Mouse (Mus musculus) right cerebral cortex, postnatal 25 days (tissue): ENCODE measurements around the gene Ampd2.

Source experiments
- DNase-seq: peaks from one replicate; pipeline ENCODE4 v3.0.0; 2022

Gene Ampd2

GRCm38 (mm10) chr3:108094146-108094545 is 7.7 kb upstream of the Ampd2 start:
- DNase-seq, result no peak

- no peak for DNase-seq
Measured at GRCm38 (mm10) chr3:108093306-108093705, 6.9 kb upstream of the Ampd2 start.

DNA sequence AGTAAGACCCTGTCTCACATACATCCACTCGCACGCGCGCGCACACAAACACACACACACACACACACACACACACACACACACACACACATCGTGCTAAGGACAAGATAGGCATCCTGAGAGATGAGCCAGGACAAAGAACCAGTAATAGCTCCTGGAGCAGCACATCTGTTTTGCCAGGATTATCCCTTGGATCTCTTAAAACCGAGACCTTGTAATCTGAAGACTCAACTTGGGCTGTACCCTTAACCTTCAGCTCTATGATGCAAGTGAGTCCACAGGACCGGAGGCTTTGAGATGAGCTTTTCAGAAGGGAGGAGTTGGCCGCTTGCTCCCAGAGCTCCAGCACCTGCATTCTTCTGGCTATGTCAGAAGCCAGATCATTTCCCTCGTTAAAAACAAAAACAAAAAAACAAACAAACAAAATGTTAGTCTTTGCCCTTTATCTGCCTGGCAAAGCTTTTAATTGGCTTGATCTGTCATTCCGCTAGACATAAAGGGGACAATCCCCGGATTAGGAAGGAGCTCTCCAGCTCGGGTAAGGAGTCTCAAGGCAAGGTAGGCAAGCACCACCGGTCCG is 6.2 kb upstream of the Ampd2 start, which contains the start of gene Gnat2:
Gnat2 (plus strand) TSS at position 254 of the 580 bp plus-strand sequence.
- DNase-seq, result no peak

GRCm38 (mm10) chr3:108092030-108092429 is 5.6 kb upstream of the Ampd2 start:
- no peak for DNase-seq

DNA sequence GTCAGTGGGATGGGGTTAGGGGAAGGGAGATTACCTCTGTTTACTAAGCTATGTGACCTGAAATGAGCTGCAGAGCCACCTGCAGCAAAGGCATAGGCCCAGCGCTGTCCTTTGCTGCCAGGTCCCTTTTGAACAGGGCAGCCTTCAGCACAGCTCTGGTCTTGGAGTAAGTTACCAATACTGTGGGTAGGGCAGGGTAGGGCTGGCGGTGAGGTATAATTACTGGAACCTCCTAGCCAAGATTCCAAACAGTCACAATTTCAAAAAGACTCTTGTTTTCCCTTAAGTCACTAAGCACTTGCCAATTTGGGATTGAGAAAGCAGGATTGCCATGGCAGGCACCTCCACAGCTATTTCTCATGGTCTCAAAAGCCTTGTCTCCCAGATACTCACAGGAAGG is 4.1 kb upstream of the Ampd2 start:
- DNase-seq, result no peak

GRCm38 (mm10) chr3:108089916-108090315 is 3.5 kb upstream of the Ampd2 start:
- no peak for DNase-seq

DNA sequence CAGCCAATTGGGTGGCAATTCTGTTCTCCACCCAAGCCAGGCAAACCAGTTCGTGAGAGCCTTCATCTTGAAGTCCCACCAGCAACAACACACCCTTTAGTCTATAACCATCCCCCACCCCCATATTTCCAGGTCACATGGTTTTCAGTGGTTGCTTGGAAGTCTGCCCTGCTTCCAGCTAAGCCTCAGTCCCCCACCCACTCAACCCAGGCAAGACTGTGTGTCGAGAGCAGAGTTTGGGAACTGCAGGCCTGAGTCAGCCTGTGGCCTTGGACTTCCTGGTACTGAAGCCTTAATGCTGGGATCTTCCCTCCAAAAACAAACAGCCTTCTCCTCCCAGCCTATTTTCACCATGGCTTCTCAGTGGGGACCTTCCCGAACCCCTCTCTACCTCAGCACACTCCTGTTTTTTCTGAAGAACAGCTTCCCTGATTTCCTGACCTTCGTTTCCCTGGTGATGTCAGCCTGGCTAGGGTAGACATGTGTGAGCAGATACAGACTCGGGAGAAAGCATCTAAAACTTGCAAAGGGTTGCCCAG is 2.5 kb upstream of the Ampd2 start:
- DNase-seq, result no peak

DNA sequence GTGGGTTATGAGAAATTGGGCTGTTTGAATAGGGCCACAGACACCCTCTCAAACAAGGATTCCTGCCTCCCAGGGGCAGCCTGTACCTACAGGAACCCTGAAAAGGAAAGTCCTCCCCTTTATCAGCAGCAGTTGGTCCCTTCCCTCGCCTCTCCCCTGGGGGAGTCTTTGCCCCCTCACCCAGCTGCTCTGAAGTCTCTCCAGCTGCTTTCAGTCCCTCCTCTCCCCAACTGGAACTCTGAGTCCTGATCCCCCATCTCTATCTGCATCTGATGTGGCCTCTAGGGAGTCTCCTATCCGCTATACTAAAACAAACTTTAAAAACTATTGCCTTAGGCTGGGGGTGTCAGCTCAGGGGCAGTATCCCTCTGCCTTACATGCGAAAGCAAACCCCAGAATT is 878 bp upstream of the Ampd2 start:
- DNase-seq, result no peak

GRCm38 (mm10) chr3:108085721-108086469 is 556 bp downstream of the Ampd2 start:
- DNase-seq, result no peak

DNA sequence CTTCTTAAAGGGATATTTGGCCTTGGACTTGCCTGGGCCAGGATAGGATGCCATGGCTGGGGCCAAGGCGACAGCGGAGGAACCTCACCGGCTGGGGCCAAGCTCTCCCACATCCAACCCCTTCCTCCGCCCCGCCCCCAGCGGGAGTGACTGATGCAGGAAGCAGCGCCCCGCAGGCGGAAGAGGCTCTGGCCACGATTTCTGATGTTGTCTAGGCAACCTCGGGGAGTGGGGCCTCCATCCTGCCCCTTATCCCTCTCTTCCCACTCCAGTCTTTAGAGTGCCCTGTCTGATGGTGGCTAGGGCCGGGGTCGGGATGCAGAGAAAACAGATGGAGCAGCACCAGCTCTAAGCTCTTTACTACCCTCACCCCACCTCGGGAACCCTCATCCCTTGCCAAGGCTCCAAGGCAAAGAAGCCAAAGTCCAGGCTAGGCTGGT is 1.1 kb downstream of the Ampd2 start:
- DNase-seq, result peak; percentile 89

DNA sequence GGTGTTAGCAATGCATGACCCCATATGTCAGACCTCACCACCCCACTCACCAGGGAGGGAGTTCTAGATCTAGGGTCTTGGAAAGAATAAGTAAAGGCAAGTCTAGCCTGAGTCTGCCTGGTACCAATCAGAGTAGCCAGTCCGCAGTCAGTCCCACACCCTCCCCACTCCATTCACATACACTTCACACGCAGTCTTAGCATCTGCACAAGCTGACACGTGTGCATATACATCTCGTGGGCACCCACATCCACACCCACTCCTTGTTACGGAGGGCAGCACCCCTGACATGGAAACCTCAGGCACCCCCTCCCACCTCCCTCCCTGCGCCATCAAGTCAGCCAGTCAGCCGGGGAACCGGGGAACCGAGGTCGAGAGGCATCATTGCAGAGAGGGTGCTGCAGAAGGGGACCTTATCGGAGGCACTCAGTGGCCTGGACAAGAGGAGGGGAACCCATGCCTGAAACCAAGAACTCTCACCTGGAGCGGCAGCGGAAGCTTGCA is 1.6 kb downstream of the Ampd2 start:
- DNase-seq, result no peak

GRCm38 (mm10) chr3:108083904-108084407 is 2.5 kb downstream of the Ampd2 start:
- no peak for DNase-seq

GRCm38 (mm10) chr3:108083161-108083560 is 3.3 kb downstream of the Ampd2 start:
- no peak for DNase-seq

GRCm38 (mm10) chr3:108082251-108082875 is 4.1 kb downstream of the Ampd2 start:
- no peak for DNase-seq

DNA sequence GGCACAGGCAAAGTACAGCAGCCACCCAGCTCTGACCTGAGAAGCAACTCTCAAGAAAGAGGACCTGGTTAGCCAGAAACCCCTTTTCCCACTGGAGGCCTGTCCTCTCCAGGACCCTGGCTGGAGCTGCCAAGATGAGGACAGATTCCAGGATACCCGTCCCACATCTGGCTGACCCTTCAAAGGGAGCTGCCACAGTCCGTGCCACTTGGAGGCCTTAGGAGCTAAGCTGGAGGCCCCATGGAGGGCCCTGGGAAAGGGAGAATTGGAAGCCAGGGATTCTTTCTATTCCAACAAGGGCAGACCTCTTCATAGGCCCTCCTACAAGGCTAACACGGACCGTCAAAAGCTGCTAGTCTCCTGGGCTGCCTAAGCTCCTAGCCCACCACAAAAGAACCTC is 4.8 kb downstream of the Ampd2 start:
- DNase-seq, result no peak

GRCm38 (mm10) chr3:108076836-108077235 is 9.6 kb downstream of the Ampd2 start:
- no peak for DNase-seq

DNA sequence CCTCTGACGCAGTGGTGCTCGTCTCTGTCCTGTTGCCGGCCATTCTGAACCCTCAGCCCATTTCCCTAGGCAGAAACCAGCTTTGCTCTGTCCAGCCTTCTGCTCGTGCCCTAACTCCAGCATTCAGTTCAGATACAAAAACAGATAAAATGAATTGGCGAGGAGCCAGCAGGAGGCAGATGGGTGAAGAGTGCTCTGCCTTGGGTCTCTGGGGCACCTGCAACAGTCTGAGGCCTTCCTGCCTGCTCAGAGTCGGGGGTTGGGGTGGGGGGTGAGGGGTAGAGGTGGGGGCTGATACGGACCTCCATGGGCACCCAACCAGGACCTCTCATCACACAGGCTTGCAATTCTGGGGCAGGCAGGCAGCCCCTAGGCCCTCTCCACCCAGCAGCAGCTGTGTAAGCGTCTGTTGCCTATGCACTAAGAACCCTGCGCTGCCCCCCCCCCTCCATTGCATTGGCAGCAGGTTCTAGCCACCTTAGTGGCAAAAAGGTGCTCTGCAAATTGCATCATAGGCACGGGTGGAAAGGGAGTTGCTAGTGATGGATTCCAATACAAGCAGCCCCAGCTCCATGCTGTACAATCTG is 13.4 kb downstream of the Ampd2 start:
- no peak for DNase-seq

GRCm38 (mm10) chr3:108070295-108071293 is 15.9 kb downstream of the Ampd2 start:
- peak; percentile 58 for DNase-seq

DNA sequence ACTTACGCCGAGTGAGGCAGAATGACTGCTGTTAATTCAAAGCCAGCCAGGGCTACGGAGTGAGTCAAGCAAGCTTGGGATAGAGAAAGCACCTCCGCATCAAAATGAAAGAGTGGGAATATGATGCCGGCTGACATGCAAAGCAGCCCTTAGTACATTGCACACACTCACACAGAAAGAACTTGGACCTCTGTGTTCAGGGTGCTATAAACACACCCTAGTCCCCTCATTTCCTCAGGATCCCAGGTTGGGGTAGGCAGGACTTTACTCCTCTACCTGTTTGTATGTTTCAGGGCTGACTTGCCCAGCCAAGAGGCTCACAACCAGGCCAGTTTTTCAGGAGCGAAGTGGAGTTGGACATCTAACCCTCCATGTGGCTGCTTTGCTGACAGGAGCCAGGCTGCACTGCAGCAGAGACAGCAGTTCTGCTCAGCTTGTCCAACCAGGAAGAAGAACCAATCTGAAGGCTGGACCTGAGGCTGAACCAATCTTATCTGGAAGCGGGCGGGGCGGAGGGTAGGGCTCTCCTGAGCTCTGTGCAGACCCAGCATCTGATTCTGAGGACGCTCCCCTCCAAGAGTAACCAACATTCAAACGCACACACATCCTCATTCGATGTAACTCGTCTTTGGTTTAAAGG is 17.1 kb downstream of the Ampd2 start:
- no peak for DNase-seq

- no peak for DNase-seq
Measured at GRCm38 (mm10) chr3:108068826-108069225, 17.6 kb downstream of the Ampd2 start.

GRCm38 (mm10) chr3:108067370-108067934 is 19.0 kb downstream of the Ampd2 start:
- no peak for DNase-seq
